Mouse (Mus musculus): Measurements from ENCODE around the gene Ubl3.

Gene Ubl3

GRCm38 (mm10) chr5:148562235-148562634 is 9.6 kb upstream of the Ubl3 start:
- DNase-seq (ENCODE audit: low spot score in 2 of 2), result no peak

- DNase-seq (ENCODE audit: low spot score in 2 of 2), result no peak
Observed at GRCm38 (mm10) chr5:148559261-148559958, 6.8 kb upstream of the Ubl3 start.

GRCm38 (mm10) chr5:148558472-148558871 is 5.9 kb upstream of the Ubl3 start:
- no peak for DNase-seq (ENCODE audit: low spot score in 2 of 2)

- no peak for DNase-seq (ENCODE audit: low spot score in 2 of 2)
Observed at GRCm38 (mm10) chr5:148556509-148556908, 3.9 kb upstream of the Ubl3 start.

GRCm38 (mm10) chr5:148555156-148555555 is 2.6 kb upstream of the Ubl3 start:
- DNase-seq (ENCODE audit: low spot score in 2 of 2), result no peak

GRCm38 (mm10) chr5:148554701-148555100 is 2.1 kb upstream of the Ubl3 start:
- peak; percentile 21 for DNase-seq (ENCODE audit: low spot score in 2 of 2)

- DNase-seq (ENCODE audit: low spot score in 2 of 2), result no peak
Observed at GRCm38 (mm10) chr5:148554242-148554641, 1.7 kb upstream of the Ubl3 start.

GRCm38 (mm10) chr5:148553723-148554122 is 1.1 kb upstream of the Ubl3 start:
- no peak for DNase-seq (ENCODE audit: low spot score in 2 of 2)

- peak; percentile 12 to 16 for DNase-seq (ENCODE audit: low spot score in 2 of 2)
Observed at GRCm38 (mm10) chr5:148551764-148552136, 839 bp downstream of the Ubl3 start.

- peak; percentile 20 to 23 for DNase-seq (ENCODE audit: low spot score in 2 of 2)
Observed at GRCm38 (mm10) chr5:148550821-148551763, 1.5 kb downstream of the Ubl3 start.

GRCm38 (mm10) chr5:148550393-148550792 is 2.2 kb downstream of the Ubl3 start:
- peak in 1 of 2 experiments; percentile 13 for DNase-seq (ENCODE audit: low spot score in 2 of 2)

GRCm38 (mm10) chr5:148549307-148549706 is 3.3 kb downstream of the Ubl3 start:
- DNase-seq (ENCODE audit: low spot score in 2 of 2), result no peak

GRCm38 (mm10) chr5:148548568-148548967 is 4.0 kb downstream of the Ubl3 start:
- DNase-seq (ENCODE audit: low spot score in 2 of 2), result no peak

- DNase-seq (ENCODE audit: low spot score in 2 of 2), result no peak
Observed at GRCm38 (mm10) chr5:148547870-148548456, 4.6 kb downstream of the Ubl3 start.

GRCm38 (mm10) chr5:148546970-148547369 is 5.6 kb downstream of the Ubl3 start:
- DNase-seq (ENCODE audit: low spot score in 2 of 2), result no peak

GRCm38 (mm10) chr5:148544733-148545132 is 7.9 kb downstream of the Ubl3 start:
- no peak for DNase-seq (ENCODE audit: low spot score in 2 of 2)

- DNase-seq (ENCODE audit: low spot score in 2 of 2), result no peak
Observed at GRCm38 (mm10) chr5:148542196-148542595, 10.4 kb downstream of the Ubl3 start.

- DNase-seq (ENCODE audit: low spot score in 2 of 2), result no peak
Observed at GRCm38 (mm10) chr5:148535669-148536430, 16.7 kb downstream of the Ubl3 start.

GRCm38 (mm10) chr5:148534644-148535043 is 17.9 kb downstream of the Ubl3 start:
- DNase-seq (ENCODE audit: low spot score in 2 of 2), result no peak

- DNase-seq (ENCODE audit: low spot score in 2 of 2), result no peak
Observed at GRCm38 (mm10) chr5:148533924-148534323, 18.7 kb downstream of the Ubl3 start.

GRCm38 (mm10) chr5:148532201-148532600 is 20.4 kb downstream of the Ubl3 start:
- no peak for DNase-seq (ENCODE audit: low spot score in 2 of 2)

GRCm38 (mm10) chr5:148527632-148528031 is 25.0 kb downstream of the Ubl3 start:
- no peak for DNase-seq (ENCODE audit: low spot score in 2 of 2)
